Mouse (Mus musculus) megakaryocyte, adult 5-6 weeks (primary cell): ENCODE results near the gene Mrpl48. TPM values are rescaled to one million over a fixed set of nuclear protein-coding genes. Genes with fewer than 3 reads are reported as not detected.
A peak's percentile ranks its signal among the peaks of the same experiment; 100 is the strongest.

ENCODE experiments used
- ATAC-seq: 2 replicates; pipeline ENCODE4 v1.8.0; 2016; ENCODE audit warnings: mild to moderate bottlenecking, inconsistent platforms; ENCODE audit not compliant: poor library complexity, severe bottlenecking
- total RNA-seq, 2 experiments: library from RNA; stranded (forward) in 1 of 2; stranded (reverse) in 1 of 2; fragments of 153-499, 151-499 nt in 1 of 2; fragments of 221-1000, 200-1000 nt in 1 of 2; gene quantifications; 2 replicates each; pipeline versions ENCODE4 v1.2.3 to v1.2.4; 2015 to 2017

Gene Mrpl48
- total RNA-seq, 2 experiments from 2014 or later, result 49.4 to 83.3 TPM

DNA sequence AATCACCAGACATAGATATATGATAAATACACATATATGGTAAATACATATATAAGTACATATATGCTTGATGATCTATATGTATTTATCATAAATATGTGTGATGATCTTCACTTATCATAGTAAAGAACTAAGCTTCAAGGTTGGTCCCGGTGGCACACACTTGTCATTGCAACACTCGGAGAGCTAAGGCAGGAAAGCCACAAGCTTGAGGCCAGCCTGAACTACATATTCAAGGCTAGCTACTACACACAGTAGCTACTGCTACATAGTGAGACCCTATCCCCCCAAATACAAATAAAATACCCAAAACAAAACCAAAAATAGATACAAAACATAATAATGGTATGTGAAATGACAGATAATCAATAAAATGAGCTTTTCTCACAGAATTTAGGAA lies 72.3 kb downstream of the Mrpl48 start:
- ATAC-seq, result no peak

DNA sequence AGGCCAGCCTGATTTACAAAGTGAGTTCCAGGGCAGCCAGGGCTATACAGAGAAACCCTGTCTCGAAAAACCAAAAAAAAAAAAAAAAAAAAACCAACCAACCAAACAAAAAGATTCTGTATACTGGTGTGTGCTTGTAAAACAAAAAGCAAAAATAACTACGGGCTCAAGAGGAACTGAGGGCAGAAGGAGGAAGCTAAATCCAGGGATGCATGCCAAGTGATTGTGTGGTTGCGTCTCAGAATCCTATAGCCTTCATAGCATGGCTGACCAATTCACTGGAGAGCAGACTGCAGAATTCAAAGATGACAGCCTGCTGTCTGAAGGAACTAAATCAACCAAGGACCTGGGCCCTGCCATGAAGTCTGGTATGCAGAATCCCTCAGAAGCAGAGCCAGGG lies 73.9 kb downstream of the Mrpl48 start:
- no peak for ATAC-seq

DNA sequence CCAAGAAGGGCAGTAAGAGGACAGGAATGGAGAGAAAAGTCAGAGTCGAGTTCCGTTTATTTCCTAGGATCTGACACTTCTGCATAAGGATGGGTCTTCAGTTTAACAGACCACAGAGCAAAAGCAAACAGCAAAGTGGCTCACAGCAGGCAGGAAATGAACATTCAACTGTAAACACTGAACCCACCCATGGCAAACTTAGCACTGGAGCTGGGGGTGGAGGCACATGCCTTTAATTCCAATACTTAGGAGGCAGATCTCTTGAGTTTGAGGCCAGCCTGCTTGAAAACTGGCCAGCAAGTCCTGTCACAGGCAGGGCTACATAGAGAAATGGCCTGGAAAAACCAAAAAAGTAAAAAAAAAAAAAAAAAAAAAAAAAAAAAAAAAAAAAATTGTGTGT lies 74.6 kb downstream of the Mrpl48 start:
- no peak for ATAC-seq

DNA sequence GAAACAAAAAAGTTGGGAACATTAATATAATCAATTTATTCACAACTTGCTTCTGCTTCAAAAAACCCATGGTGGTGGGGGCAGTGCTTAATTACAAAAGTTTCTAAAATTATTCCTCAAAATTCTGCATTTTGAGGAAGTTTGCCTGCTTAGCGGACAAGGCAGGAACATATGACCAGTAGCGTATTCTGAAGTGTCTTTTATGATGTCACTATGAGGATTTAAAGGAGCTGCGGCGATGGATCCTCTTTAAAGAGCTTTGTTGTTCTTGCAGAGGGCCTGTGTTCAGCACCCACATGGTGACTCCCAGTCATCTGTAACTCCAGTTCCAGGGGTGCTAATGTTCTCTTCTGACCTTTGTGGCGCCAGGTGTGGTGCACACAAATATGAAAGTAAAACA lies 77.3 kb downstream of the Mrpl48 start:
- ATAC-seq, result 0 out of 2 replicates have a peak, but pooled peaks have one; percentile 27

DNA sequence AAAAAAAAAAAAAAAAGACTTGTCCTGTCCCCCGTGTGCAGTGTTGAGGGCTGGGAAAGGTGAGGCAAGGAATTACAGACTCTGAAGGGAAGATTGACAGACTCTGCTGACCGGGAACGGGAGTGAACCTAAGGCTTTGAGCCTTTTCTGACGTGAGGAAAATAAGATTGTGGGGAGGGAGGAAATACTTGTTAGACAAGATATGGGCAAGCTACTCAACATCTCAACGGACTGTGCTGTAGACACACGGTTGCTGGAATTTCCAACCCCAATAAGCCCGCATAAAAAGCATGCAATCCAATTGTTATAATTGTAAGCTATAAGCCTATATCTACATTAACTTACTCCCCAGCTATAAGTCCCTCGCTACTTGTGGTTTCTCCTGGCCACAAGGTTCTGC lies 83.4 kb downstream of the Mrpl48 start:
- no peak for ATAC-seq

DNA sequence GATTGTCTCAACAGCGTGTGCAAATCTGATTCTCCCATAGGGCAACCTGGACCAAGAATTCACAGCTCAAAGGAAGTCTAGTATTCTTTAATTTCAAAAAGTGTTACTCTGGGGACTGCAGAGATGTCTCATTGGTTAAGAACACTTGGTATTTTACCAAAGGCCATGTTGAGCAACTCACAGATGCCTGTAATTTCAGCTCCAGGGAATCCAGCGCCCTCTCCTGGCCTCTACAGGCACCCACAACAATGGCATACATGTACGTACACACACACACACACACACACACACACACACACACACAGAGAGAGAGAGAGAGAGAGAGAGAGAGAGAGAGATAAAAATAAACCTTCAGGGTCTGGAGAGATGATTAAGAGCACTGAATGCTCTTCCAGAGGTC lies 85.9 kb downstream of the Mrpl48 start:
- no peak for ATAC-seq

DNA sequence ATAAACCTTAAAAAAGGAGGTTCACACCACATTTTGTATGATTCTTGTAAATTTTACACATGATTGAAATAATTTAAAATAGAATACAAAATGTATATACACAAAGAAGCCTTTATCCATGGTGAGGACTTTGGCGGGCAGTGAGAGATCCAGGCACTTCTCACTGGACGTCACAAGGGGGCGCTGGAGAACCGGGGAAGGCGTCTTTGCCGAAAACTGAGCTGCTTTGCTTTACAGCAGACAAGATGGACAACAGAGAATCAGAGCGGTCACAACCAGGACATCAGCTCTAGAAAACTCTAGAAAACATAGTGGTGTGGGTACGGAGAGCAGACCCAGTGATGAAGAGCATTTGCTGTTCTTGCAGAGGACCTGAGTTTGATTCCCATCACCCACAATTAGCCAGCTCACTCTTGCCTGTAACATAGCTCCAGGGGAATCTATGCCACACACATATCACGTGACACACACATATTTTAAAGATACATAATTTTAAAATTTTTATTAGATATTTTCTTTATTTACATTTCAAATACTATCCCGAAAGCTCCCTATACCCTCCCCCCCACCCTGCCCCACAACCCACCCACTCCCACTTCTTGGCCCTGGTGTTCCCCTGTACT lies 87.3 kb downstream of the Mrpl48 start:
- ATAC-seq, result peak; percentile 99

DNA sequence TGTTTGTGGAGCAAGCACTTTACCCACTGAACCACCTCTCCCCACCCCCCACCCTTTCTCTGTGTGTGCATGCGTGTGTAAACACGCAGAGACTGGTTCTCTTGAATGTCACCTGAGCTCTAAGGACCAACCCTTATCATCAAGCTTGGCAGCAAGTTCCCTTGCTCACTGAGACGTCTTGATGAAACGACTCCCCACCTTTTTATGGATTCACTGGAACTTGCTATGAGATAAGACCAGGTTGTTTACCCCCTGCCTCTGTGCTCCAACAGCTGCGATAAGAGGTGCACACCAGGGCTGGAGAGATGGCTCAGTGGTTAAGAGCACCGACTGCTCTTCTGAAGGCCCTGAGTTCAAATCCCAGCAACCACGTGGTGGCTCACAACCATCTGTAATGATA lies 87.9 kb downstream of the Mrpl48 start:
- ATAC-seq, result no peak

DNA sequence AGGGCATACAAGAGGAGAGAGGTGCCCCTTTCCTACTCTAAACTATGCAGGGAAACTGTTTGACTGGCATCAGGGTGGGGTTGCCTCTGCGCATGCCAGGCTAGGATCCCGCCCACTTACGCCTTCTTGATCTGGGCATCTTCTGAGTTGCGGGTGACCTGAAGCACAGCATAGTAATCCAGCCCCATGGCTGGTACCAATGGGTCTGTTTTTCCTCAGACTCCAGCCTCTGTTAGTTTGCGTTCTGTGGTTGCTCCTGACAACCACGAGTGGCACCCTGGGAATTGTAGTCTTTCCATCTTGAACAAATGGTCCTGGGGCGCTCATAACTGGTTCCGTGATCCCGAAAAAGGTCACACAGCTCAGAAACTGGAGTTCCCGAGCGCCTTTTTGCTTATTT lies 93.5 kb downstream of the Mrpl48 start, which contains the start of gene Dnajb13:
TSS of gene Dnajb13 (minus strand) at position 388 of the 400 bp plus-strand sequence.
- no peak for ATAC-seq

DNA sequence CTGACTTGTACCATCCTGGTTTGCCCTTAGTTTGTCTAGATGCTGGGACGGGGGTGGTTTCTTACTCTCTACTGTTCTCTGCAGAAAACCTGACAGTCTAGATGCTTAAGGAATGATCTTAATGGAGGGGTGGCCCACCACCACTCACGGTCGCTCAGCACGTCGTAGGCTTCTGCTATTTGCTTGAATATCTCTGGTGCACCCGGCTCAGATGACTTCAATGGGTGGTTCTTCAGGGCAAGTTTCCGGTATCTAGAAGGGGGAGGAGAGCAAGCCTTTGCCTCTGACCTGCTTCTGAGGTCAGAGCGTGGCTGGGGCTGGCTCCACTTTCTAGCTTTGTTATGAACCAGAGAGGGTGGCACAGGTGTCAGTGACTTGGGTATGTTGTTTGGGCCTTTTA lies 96.5 kb downstream of the Mrpl48 start:
- peak; percentile 12; the same call in 1 of the 2 replicates for ATAC-seq

DNA sequence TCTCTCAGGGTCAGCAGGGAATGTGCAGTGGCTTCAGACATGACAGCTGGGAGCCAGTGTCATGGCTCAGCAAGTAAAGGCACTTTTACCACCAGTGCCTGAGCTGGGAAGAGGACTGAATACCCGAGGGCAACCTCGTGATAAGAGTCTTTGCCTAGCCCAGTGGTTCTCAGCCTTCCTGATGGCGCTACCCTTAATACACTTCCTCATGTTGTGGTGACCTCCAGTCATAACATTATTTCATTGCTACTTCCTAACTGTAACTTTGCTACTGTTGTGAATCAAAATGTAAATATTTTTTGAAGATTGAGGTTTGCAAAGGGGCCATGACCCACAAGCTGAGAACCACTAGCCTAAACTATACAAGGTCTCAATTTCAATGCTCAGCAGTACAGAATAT lies 99.4 kb downstream of the Mrpl48 start:
- no peak for ATAC-seq

DNA sequence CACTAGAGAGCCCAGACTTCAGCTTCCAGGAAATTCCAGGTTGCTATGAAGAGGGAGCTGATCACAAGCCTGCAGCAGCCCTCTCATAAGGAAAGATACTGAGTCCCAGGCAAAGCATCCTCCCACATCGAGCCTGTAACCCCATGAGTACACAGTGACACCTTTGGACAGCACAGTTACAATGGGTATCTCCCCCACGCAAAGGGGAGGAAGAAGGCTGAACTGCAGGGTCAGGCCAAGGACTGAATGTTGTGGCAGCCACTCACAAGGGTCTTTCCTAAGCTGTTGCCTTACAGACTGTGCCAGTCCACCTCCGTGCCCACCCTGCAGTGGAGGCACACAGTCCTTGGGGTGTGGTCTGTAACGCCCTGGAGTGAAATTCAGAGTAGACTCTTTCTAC lies 101.6 kb downstream of the Mrpl48 start:
- ATAC-seq, result no peak

DNA sequence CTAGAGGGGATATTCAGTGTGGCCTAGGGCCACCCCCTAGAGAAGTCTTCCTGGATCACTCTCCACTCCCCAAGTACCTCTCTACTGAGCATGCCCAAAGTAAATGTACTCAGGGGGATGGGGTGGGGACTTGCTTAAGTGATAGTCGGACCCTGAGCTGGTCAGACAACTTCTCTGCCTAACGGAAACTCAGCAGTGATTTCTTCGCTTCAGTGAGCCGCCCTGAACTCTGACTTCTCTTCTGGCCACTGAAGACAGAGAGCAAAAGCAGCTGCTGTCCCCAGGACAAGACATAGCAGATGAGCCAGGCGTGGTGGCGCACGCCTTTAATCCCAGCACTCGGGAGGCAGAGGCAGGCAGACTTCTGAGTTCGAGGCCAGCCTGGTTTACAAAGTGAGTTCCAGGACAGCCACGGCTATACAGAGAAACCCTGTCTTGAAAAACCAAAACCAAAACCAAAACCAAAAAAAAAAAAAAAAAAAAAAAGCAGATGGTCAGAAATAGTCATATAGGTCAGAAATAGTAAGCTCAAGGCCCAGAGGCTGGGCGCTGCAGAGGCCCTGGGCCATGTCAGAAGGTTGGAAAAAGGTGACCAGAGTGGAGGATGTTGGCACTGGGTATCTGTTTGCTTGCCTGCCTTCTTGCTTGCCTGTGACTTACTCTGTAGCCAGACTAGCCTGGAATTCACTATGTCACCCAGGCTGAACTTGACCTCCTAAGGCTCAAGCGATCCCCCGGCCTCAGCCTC lies 103.2 kb downstream of the Mrpl48 start:
- ATAC-seq, result no peak

DNA sequence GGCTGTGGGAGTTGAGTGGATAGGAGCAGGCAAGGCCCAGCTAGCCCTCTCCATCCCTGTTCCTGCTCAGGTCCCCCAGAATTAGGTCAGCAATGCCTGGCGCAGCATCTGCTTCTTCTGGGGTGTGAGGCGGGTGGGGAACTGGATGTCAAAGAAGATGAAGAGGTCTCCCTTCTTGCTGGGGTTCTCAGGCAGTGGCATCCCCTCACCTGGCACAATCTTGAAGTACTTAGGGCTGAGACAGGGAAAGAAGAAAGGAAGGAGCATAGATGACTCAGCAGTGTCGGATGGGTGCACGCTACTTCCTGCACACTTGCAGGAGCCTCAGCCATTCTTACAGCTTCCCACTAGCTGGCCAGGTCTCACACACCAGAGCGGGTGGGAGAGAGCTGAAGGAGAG lies 105.0 kb downstream of the Mrpl48 start:
- peak; percentile 53 for ATAC-seq

DNA sequence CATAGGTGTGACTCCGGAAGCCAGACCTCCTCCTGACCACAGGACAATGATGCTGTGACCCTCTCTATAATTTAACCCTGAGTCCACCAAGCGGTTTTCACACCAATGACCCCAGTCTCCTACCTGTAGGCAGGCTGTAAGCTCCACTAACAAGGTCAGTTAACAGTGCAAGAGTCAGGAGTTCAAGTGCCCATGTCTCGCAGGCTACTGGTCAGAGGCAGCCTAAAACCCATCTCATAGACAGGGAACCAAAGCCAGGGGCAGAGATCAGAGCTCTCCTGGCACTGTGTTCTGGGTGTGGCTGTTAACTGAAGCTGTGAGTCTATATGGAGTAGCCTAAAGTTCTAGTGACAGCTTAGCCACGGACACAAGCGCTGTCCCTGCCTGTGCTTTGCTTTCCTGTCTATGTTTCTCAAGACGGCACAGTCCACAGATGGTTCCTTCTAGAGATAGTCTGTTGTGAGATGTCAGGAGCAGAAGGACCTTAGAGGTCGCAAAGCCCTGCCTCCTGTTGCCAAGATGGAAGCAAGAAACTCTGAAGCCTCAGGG lies 105.7 kb downstream of the Mrpl48 start:
- ATAC-seq, result peak; percentile 28

DNA sequence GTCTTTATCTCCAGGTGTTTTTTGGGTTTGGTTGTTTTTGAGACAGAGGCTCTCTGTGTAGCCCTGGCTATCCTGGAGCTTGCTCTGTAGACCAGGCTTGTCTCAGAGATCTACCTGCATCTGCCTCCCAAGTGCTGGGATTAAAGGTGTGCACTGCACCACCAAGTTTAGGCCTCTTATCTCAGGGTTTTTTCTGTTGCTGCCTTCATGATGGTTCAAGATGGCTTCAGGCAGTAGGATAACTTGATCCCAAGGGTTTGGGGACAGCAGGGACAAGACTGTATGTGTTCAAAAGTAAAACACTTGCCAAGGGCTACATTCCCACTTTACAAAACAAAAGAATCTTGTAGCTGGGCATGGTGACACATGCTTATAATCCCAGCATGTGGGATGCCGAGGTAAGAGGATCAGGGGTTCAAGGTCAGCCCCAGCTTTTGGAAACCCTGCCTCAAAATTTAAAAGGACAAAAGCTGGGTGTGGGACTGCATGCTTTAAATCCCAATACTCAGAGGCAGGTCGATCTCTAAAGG lies 106.2 kb downstream of the Mrpl48 start:
- ATAC-seq, result no peak

DNA sequence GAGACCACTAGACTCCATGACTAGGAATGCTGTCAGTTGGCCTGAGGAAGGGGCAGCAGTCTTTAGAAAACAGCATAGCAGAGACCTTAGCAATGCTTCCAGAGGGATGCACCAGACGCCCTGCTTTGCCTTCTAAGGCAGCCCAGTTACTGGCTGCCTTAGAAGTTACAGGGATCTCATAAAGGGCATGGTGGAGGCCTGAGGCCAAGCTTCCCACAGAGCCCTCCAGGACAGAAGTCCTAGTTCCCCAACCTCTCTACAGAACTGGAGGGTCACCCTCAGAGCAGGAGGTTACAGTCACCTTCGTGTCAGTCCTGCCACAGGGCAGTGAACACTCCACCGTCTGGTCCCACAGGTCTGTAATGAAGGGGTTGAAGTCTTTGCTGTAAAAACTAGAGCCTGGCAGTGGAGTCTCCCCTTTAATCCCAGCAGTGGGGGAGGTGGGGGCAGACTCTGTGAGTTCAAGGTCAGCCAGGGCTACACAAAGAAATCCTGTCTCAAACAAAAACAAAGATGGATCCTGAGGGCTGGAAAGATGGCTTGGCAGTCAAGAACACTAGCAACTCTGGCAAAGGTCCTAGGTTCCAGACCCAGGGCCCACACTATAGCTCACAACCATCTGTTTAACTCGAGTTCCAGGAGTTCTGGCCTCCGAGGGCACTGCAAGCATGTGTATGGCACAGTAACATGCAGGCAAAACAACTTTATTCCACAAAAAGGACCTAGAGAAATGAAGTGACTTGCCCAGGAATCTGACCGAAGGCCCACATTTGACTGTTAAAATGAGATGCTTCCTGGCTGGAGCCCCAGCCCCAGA lies 106.9 kb downstream of the Mrpl48 start:
- no peak for ATAC-seq

DNA sequence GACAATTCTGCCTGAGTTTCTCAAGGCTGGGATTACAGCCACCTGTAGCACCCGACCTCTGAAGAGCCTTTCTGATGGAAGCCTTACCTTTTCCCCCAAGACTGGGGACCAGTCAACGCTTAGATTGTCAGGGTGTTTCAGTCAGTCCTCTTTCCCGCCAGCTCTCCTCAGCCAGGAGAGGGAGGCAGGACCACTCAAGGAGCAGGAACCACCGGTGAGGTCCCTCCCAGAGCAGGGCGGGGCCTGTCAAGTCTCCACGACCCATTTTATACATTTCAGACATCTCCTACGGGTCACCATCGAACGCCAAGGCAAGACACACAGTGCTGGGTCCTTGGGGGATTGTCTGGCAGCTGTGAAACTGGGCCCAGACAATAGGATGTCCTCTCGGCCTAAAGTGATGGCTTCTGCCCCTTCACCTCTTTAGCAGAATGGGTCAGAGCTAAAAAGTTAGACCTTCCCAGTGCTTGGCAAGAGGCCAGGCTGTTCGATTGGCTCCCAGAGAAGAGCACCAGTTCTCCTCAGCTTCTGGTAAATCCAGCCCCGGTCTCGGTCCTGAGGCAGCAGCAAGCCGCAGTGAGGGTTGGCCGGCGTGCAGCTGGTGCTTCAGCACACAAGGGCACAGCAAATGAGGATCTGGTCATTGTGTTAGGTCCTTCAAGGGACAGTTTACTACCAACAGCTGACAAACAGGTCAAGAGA lies 107.7 kb downstream of the Mrpl48 start:
- ATAC-seq, result no peak

DNA sequence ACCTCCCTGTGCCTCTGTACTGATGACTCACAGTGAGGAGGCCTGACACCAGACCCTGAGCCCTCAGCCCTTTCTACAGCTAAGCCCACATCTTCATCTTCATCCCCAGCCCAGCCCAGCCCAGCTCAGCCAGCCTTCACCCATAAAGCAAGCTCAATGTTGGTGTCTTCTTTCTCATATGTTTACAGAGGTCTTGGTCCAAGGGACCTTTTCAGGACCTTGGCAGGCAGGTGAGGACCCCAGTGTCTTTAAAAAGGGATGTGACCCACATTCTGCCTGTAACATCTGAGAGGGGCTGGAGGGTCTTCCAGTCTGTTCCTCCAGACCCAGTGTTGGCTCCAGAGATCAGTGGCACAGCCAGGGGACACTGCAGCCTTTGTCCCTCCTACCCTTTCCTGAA lies 108.6 kb downstream of the Mrpl48 start:
- no peak for ATAC-seq

DNA sequence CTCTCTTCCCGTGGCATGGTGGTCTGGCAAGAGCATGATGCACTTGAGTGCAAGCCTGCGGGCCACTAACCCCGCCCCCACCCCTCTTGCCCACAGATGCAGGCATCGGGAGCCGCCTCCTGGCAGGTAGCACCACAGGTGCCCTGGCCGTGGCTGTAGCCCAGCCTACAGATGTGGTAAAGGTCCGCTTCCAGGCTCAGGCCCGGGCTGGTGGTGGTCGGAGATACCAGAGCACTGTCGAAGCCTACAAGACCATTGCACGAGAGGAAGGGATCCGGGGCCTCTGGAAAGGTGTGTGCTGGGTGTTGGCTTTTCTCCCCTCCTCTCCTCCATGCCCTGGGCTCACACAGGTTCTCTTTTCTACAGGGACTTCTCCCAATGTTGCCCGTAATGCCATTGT lies 110.1 kb downstream of the Mrpl48 start:
- no peak for ATAC-seq

DNA sequence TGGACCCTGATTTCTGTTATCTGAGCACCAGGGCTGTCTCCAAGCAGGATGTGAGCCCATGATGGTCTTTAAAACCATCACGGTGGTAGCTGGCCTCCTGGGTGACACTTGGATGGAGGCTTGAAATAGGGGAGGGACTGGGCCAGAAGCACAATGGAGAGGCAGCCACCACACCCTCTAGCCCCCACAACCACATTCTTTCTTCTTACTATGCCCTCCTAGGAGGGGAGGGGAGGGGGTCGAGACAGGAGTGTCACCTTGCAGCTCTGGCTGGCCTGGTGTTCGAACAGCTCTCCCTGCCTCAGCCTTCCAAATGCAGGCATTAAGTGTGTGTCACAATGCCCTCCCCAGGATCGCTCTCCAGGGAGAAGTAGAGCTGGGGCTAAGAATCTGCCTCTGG lies 110.7 kb downstream of the Mrpl48 start:
- ATAC-seq, result no peak
